Mouse (Mus musculus): ENCODE results near the gene Gk2. TPM values are rescaled to one million over a fixed set of nuclear protein-coding genes. Genes with fewer than 3 reads are reported as not detected.

Gk2 gene
- total RNA-seq (2014; fragmentation: Nextera tagmentation) (not detected in 2 replicates), total RNA-seq (2017) (not detected in 2 replicates)

GRCm38 (mm10) chr5:97456816-97457215, at the start of gene Gk2:
TSS of gene Gk2 (minus strand) at chr5:97457021.
- no peak for ATAC-seq (replicated peaks; ENCODE audit: poor library complexity, severe bottlenecking)

DNA sequence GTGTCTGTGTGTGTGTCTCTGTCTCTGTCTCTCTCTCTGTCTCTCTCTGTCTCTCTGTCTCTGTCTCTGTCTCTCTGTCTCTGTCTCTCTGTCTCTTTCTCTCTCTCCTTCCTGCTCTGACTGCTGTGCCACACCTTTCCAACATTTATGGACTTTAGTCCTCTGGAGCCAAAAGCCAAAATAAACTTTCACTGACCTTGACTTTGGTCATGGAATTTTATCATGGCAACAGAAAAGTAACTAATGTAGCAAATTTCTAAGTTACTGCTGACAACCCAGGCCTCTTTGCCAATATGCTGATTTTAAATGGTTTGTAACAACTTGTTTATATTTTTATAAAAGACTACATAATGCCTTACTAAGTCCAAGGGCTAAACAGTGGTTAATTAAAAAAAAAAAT, 41.2 kb upstream of the Gk2 start:
- ATAC-seq (replicated peaks; ENCODE audit: poor library complexity, severe bottlenecking), result no peak

- no peak for ATAC-seq (replicated peaks; ENCODE audit: poor library complexity, severe bottlenecking)
Observed at GRCm38 (mm10) chr5:97495488-97496092, 38.8 kb upstream of the Gk2 start.

- no peak for ATAC-seq (replicated peaks; ENCODE audit: poor library complexity, severe bottlenecking)
Observed at GRCm38 (mm10) chr5:97493421-97493820, 36.6 kb upstream of the Gk2 start.

DNA sequence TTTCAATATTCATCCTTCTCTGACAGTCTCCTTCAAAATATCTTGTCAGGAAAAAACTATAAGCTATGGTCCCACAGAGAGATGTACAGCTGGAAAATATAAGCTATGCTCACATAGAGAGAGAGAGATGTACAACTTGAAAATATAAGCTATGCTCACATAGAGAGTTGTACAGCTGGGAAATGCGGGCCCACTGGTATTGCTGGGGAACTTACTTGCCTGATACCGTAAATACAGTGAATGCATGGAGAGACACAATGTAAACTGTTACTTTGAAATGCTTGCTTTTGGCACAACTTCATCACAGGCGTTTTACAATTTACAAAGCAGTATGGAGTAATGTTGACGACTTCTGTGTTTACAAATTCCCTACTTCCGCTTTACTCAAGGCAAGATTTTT, 29.3 kb upstream of the Gk2 start:
- ATAC-seq (replicated peaks; ENCODE audit: poor library complexity, severe bottlenecking), result no peak

DNA sequence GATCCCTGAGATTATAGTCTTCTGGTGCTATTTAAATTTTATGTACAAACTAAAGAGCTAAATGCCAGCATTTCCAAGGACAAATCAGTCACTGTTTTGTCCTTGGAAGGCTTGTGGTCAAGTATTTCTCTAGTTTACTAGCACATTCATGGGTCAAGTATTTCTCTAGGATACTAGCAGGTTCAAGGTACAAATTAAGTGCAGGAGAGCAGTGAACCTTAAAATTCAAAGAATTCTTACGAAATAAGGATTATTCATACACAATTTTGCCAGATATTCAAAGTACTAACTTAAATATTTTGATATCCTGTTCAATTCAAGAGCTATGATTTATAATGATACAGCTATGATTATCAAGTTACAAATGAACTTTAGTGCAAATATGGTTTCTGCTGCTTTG, 23.2 kb upstream of the Gk2 start:
- ATAC-seq (replicated peaks; ENCODE audit: poor library complexity, severe bottlenecking), result no peak

GRCm38 (mm10) chr5:97467246-97467645, 10.4 kb upstream of the Gk2 start:
- no peak for ATAC-seq (replicated peaks; ENCODE audit: poor library complexity, severe bottlenecking)

DNA sequence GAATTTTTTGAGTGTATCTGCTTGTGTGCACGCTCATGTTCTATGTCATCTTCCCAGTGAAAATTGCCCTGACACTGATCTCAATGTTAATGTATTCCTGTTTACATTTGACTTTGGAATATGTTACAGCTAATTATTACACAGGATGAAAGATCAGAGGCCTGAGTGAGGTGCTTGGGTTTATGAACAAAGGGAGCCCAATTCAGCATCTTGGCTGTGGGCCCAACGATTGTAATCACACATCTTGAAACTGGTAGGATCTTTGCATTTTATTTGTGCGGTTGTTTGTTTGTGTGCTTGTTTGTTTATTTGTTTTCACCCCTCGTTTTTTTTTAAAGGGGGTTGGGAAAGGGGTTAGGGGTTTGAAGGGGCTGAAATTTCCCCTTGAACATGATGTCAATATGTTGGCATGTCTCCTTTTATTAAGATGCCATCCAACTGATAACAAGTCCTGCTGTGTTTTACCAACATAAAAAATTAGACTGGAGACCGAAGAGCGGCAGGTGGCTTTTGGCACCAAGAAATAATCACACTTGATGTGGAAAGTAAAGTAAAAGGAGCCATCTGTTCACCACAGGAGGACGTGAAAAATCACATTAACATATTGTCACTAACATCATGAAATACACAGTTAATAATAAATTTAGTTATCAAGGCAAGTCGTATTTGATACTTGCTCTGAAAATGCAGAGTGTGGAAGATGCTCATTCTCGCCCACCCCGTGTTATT, 9.8 kb upstream of the Gk2 start:
- no peak for ATAC-seq (replicated peaks; ENCODE audit: poor library complexity, severe bottlenecking)

- ATAC-seq (replicated peaks; ENCODE audit: poor library complexity, severe bottlenecking), result no peak
Observed at GRCm38 (mm10) chr5:97465956-97466355, 9.1 kb upstream of the Gk2 start.

GRCm38 (mm10) chr5:97462856-97463255, 6.0 kb upstream of the Gk2 start:
- no peak for ATAC-seq (replicated peaks; ENCODE audit: poor library complexity, severe bottlenecking)

GRCm38 (mm10) chr5:97451451-97451850, 5.4 kb downstream of the Gk2 start:
- no peak for ATAC-seq (replicated peaks; ENCODE audit: poor library complexity, severe bottlenecking)

DNA sequence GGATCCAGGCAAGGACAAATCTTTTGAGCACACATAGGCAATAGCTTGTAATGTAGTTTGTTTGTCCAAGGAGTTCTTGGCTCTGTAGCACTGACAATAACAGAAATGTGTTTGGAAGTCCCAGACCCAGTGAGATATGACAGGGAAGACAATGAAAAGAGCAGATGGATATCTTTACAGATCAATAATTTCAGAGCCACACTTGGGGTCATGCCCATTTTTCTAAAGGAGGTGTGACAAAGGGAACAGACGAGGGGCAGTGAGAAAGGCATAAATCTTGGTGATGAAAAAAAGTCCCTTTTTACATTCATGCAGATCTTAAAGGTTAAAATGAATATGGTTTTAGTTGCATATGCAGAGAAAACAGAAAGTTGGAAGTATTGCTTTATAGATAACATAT, 12.6 kb downstream of the Gk2 start:
- no peak for ATAC-seq (replicated peaks; ENCODE audit: poor library complexity, severe bottlenecking)

GRCm38 (mm10) chr5:97432512-97432911, 24.3 kb downstream of the Gk2 start:
- ATAC-seq (replicated peaks; ENCODE audit: poor library complexity, severe bottlenecking), result no peak

DNA sequence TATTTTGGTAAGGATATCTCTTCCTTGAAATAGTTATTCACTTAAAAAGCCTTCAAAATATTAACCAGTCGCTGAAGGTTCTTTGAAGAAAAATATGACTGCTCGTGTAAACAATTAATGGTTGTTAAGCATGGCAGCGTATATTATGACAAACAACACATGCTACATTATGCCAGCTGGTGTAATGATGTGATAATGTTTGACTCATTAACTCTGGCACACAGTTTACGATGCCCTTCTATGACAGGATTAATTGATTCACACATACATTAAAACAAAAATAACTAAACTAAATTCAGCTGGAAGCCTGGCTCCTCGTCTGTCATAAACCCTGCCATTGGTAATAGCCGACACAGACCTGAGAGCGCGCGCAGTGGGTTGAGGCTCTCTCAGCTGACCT, 26.8 kb downstream of the Gk2 start:
- no peak for ATAC-seq (replicated peaks; ENCODE audit: poor library complexity, severe bottlenecking)

DNA sequence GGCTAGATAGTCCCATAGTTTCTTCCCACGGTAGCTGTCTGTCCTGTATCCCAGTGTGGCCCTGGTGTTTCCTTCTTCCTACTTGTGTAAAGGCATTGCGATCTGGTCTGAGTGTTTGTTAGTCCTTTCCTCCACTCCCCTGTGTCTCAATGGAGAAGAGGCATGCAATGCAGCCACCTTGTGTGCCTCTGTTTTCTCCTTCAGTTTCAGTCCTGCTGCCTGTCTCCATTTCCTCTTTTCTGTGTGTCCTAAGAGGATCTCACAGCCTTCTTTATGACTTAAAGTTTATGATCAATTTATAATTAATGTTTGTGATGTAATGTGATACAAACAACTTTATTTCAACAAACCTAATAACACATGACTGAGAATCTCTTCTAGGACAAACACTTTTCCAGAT, 35.2 kb downstream of the Gk2 start:
- ATAC-seq (replicated peaks; ENCODE audit: poor library complexity, severe bottlenecking), result peak; percentile 33; the same call in 1 of the 2 replicates

DNA sequence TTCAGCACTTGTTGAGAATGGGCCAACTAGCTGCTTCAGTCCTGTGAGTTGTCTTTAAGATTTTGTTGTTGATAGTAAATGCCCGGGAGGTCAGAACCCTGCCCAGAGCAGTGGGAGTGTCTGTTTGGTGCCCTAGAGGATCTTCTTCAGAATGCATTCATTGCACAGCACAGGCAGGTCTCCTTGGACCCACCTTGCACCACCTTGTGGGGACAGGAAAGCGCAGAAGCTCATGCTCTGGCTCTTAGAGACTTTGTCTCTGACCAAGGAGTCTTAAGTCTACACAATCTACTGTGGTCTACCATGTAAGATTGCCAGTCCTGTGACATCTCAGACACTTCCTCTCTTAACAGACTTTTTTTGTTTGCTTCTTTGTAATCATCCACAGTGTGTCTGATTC, 39.6 kb downstream of the Gk2 start:
- ATAC-seq (replicated peaks; ENCODE audit: poor library complexity, severe bottlenecking), result peak; percentile 9; the same call in 1 of the 2 replicates

DNA sequence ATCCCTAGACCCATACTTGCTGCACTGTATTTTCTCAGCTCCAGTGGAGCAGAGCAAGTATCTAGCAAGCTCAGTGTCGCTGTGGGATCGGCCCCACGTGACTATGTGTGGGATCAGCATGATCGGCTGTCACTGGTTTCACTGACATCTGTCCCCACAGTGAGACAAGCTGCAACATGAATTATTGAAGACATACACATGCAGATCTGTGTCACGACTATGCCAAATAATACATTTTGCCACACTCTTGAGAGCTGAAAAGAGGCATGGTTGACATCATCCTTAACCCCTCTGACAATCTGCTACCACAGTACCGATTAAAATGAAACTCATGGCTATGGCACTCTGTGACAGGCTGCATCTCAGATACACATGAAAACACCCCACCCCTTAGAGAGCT, 41.0 kb downstream of the Gk2 start:
- ATAC-seq (replicated peaks; ENCODE audit: poor library complexity, severe bottlenecking), result no peak

DNA sequence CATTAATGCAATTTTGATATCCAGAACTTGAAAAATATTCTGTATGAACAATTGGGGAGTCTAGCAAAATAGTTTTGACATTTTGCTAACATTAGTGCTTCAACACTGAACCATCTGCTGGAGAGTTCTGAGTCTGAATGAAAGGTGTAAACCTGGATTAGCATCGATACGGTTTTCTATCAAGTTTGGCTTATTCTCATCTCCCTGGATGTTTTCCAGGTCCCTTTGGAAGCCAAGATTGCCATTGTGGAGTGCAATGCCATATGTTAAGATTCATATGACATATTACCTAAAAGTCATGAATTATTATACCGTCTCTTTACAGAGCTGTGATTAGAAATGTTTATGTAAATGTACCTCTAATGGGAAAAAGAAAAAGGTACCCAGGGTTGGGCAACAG, 43.1 kb downstream of the Gk2 start:
- ATAC-seq (replicated peaks; ENCODE audit: poor library complexity, severe bottlenecking), result no peak

DNA sequence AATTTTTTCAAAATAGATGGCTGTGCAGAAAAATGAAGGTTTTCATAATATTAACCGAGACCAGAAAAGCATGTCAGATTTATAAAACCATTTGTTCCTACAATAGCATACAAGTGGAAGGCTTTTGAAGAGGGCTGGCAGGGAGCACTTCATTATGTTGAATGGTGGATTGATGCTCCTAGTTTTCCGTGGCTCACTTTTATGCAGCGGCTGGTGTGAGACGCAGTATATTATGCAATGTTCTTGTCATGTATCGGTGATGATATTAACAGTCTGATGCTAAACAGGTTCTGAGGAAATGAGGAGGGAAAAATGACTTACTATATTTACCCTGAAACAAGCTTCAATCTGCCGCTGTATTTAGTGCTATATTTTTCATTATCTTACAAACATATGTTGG, 46.6 kb downstream of the Gk2 start:
- ATAC-seq (replicated peaks; ENCODE audit: poor library complexity, severe bottlenecking), result no peak

DNA sequence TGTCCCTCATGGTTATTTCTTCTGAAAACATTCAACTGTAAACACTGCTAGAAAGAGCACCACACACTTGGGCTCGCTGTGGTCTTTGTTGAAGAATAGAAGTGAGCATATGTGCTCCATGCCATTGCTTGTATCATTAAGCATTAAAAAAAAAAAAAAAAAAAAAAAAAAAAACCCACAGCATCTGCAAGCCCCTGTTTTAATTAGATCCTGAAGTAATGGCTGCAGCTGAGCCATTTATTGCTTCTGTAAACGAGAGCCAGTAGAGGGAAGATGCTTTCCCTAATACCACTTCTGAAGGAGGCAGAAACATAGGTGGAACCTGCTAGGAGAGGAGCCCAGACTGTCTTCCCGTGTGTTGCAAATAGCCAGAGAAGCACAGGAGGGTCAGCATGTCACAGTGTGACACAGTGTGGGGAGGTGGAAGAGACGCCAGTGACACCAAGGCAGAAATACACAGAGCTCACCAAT, 47.6 kb downstream of the Gk2 start:
- no peak for ATAC-seq (replicated peaks; ENCODE audit: poor library complexity, severe bottlenecking)
